Mouse (Mus musculus): ENCODE results near the gene Fam133b.

DNA sequence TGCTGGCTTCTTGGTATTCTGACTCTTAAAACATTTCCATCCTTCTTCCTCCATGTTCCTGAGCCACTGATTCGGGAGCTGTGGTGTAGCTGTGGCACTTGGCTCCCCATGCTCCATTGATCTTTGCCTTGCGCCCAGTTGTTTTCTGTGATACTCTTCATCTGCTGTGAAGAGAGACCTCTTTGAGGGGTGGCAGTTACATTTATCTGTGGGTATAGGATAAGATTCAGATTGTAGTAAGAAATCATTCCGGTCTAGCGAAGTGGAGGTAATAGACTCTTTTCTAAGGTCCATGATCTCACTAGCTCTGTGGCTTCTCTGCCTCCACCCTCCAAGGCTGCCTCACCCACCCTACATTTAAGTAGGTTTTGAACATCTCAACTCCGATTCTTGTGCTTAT, 43.3 kb upstream of the Fam133b start:
- TF ChIP-seq CTCF (IDR thresholded peaks at IDR 0.05; ENCODE audit: borderline replicate concordance, insufficient read depth, low read length) (no peak), POLR2A (IDR thresholded peaks at IDR 0.05; ENCODE audit: low read depth, low read length) (no peak)
